Mouse (Mus musculus) embryonic stem cell, embryonic (primary cell): ENCODE measurements around the gene Armcx5.
"Not testable (repeated sequence)": the region's sequence is repeated elsewhere in the genome, so short reads cannot be mapped to it uniquely, and the experiment has no call there.

ENCODE experiments used
- CTCF ChIA-PET, 4 experiments: fragments of 300-600 bp in 2 of 4; fragments of 350-600 bp in 2 of 4; sonication (Branson Sonifier 250); formaldehyde crosslinking; loops; one replicate each; lab custom pipeline; 2022; ENCODE audit warnings: inconsistent platforms in 2 of 4; lab: Charles Lee
- POLR2A ChIA-PET, 4 experiments: fragments of 300-600 bp in 2 of 4; fragments of 350-600 bp in 2 of 4; sonication (Branson Sonifier 250); formaldehyde crosslinking; loops; one replicate each; lab custom pipeline; 2022; ENCODE audit warnings: antibody characterized with exemption in 4 of 4, inconsistent platforms in 1 of 4; lab: Charles Lee

The Armcx5 gene

GRCm38 (mm10) chrX:135742304-135743055 is at the start of gene Armcx5, which contains the start of gene Gprasp1:
Gene Armcx5 (plus strand): TSS chrX:135742733.
Gene Gprasp1 (plus strand): TSS chrX:135742733.
- ChIA-PET CTCF (interaction anchor here in 1 of 4 experiments (0.9 to 1.0 kb wide), 2 partner anchors 10 to 141 kb away, joined by 3 to 5 read pairs; no protein-coding TSS in a partner anchor), POLR2A (interaction anchor here in 3 of 4 experiments (0.6 to 2.0 kb wide), 28 partner anchors 8 to 740 kb away, joined by 3 to 11 read pairs (median 3); partner anchors contain the start of genes Tmsb15a (in 2 of the 3), Gprasp2 (in 1 of the 3) and Tceal8 (in 1 of the 3))

GRCm38 (mm10) chrX:135693633-135694032 is 48.9 kb upstream of the Armcx5 start, which contains the start of gene Tcp11x2:
Gene Tcp11x2 (minus strand): TSS chrX:135693790.
- CTCF ChIA-PET, result no interaction called here
- POLR2A ChIA-PET, result no interaction called here

- ChIA-PET CTCF (no interaction called here), POLR2A (no interaction called here)
These were observed 39.4 kb upstream of the Armcx5 start for GRCm38 (mm10) chrX:135703111-135703510.

GRCm38 (mm10) chrX:135704349-135704748 is 38.2 kb upstream of the Armcx5 start:
- CTCF ChIA-PET, result no interaction called here
- POLR2A ChIA-PET, result interaction anchor here in 1 of 4 experiments (0.6 kb wide), 1 partner anchor 77 kb away, joined by 4 read pairs; no protein-coding TSS in a partner anchor

GRCm38 (mm10) chrX:135712845-135713244 is 29.7 kb upstream of the Armcx5 start:
- ChIA-PET POLR2A (no interaction called here), CTCF (no interaction called here)

- POLR2A ChIA-PET, result interaction anchor here in 3 of 4 experiments (0.6 to 2.8 kb wide), 4 partner anchors 17 to 549 kb away, joined by 3 to 11 read pairs (median 7); partner anchors contain the start of genes Armcx5 (in 2 of the 3), Gprasp1 (in 2 of the 3) and Tceal8 (in 1 of the 3)
These were observed 17.4 kb upstream of the Armcx5 start, which contains the start of gene Tmsb15a for GRCm38 (mm10) chrX:135725161-135725560. Gene Tmsb15a (minus strand): TSS chrX:135725261.

GRCm38 (mm10) chrX:135738730-135739520 is 3.6 kb upstream of the Armcx5 start:
- CTCF ChIA-PET, result no interaction called here

More at GRCm38 (mm10) chrX:135725161-135725560, 17.4 kb upstream of the Armcx5 start, which contains the start of gene Tmsb15a:
- CTCF ChIA-PET, result interaction anchor here in 1 of 4 experiments (0.7 kb wide), 1 partner anchor 28 kb away, joined by 3 read pairs; no protein-coding TSS in a partner anchor

GRCm38 (mm10) chrX:135743056-135743355 is 473 bp downstream of the Armcx5 start:
- ChIA-PET POLR2A (interaction anchor here in 3 of 4 experiments (1.0 to 2.0 kb wide), 19 partner anchors 7 to 429 kb away, joined by 3 to 11 read pairs (median 4); partner anchors contain the start of genes Tmsb15a (in 2 of the 3), Gprasp2 (in 1 of the 3) and Tceal8 (in 1 of the 3)), CTCF (interaction anchor here in 1 of 4 experiments (0.9 to 1.0 kb wide), 2 partner anchors 10 to 142 kb away, joined by 3 to 5 read pairs; no protein-coding TSS in a partner anchor)

More at GRCm38 (mm10) chrX:135738730-135739520, 3.6 kb upstream of the Armcx5 start:
- POLR2A ChIA-PET, result interaction anchor here in 1 of 4 experiments (0.7 kb wide), 1 partner anchor 50 kb away, joined by 3 read pairs; no protein-coding TSS in a partner anchor

- CTCF ChIA-PET, POLR2A ChIA-PET: not testable (repeated sequence)
These were observed 2.8 kb downstream of the Armcx5 start for GRCm38 (mm10) chrX:135745376-135745775.

GRCm38 (mm10) chrX:135752832-135753231 is 10.3 kb downstream of the Armcx5 start:
- POLR2A ChIA-PET, result interaction anchor here in 3 of 4 experiments (0.6 to 3.0 kb wide), 5 partner anchors 9 to 221 kb away, joined by 3 to 8 read pairs (median 3); partner anchors contain the start of genes Armcx5 (in 3 of the 3) and Gprasp1 (in 3 of the 3)
- CTCF ChIA-PET, result interaction anchor here in 3 of 4 experiments (0.5 to 1.0 kb wide), 6 partner anchors 9 to 1597 kb away, joined by 3 to 5 read pairs (median 3); partner anchors contain the start of genes Armcx5 (in 1 of the 3), Gprasp1 (in 1 of the 3) and Tmsb15a (in 1 of the 3)

GRCm38 (mm10) chrX:135761707-135762106 is 19.2 kb downstream of the Armcx5 start:
- CTCF ChIA-PET, result interaction anchor here in 2 of 4 experiments (0.6 to 1.0 kb wide), 2 partner anchors 9 to 442 kb away, joined by 4 to 5 read pairs; no protein-coding TSS in a partner anchor
- POLR2A ChIA-PET, result interaction anchor here in 1 of 4 experiments (1.1 kb wide), 1 partner anchor 9 kb away, joined by 3 read pairs; no protein-coding TSS in a partner anchor

GRCm38 (mm10) chrX:135768043-135768548 is 25.6 kb downstream of the Armcx5 start:
- CTCF ChIA-PET, result no interaction called here
- POLR2A ChIA-PET, result no interaction called here

- ChIA-PET POLR2A (no interaction called here), CTCF (no interaction called here)
These were observed 26.0 kb downstream of the Armcx5 start for GRCm38 (mm10) chrX:135768565-135768964.

GRCm38 (mm10) chrX:135791536-135791935 is 49.0 kb downstream of the Armcx5 start:
- POLR2A ChIA-PET, result interaction anchor here in 1 of 4 experiments (1.2 kb wide), 1 partner anchor 49 kb away, joined by 3 read pairs; the partner anchor contains the start of genes Armcx5 and Gprasp1
- CTCF ChIA-PET, result no interaction called here

- ChIA-PET CTCF (no interaction called here), POLR2A (interaction anchor here in 1 of 4 experiments (1.2 kb wide), 1 partner anchor 50 kb away, joined by 3 read pairs; the partner anchor contains the start of genes Armcx5 and Gprasp1)
These were observed 49.8 kb downstream of the Armcx5 start for GRCm38 (mm10) chrX:135792326-135792725.

- POLR2A ChIA-PET, result interaction anchor here (0.6 to 1.4 kb wide), 7 partner anchors 43 to 380 kb away, joined by 3 to 8 read pairs (median 4); partner anchors contain the start of genes Armcx5 (in 1 of the 4), Gprasp1 (in 1 of the 4), Gprasp2 (in 1 of the 4) and Tceal8 (in 1 of the 4)
- CTCF ChIA-PET, result interaction anchor here in 1 of 4 experiments (1.2 kb wide), 1 partner anchor 180 kb away, joined by 3 read pairs; no protein-coding TSS in a partner anchor
These were observed 53.2 kb downstream of the Armcx5 start for GRCm38 (mm10) chrX:135795591-135796304.
